Mouse (Mus musculus) embryonic facial prominence, embryonic 12.5 days (tissue): Measurements from ENCODE around the gene Znhit6. TPM values are rescaled to one million over a fixed set of nuclear protein-coding genes. Genes with fewer than 3 reads are reported as not detected.
A peak's percentile ranks its signal among the peaks of the same experiment; 100 is the strongest.

Source experiments
- ATAC-seq: fragments of 200-750 bp; cut with Nextera tagmentation; 2 replicates; pipeline ENCODE4 v1.8.0; 2017; ENCODE audit not compliant: insufficient number of reproducible peaks, insufficient read depth, low FRiP score, low TSS enrichment
- H3K27ac ChIP-seq: fragments of 300-500 bp; sonication (generic); 2 replicates; pipeline ENCODE4 v1.5.1; 2016; ENCODE audit warnings: mild to moderate bottlenecking
- H3K27me3 ChIP-seq: fragments of 300-500 bp; sonication (generic); 2 replicates; pipeline ENCODE4 v1.6.1; 2016; ENCODE audit warnings: mild to moderate bottlenecking, moderate library complexity
- H3K36me3 ChIP-seq: fragments of 300-500 bp; sonication (generic); 2 replicates; pipeline ENCODE4 v1.6.1; 2016; ENCODE audit warnings: mild to moderate bottlenecking
- H3K4me1 ChIP-seq: fragments of 300-500 bp; sonication (generic); 2 replicates; pipeline ENCODE4 v1.6.1; 2016
- H3K4me2 ChIP-seq: fragments of 300-500 bp; sonication (generic); replicated peaks from 2 replicates; pipeline ENCODE4 v1.6.1; 2016; ENCODE audit warnings: mild to moderate bottlenecking, moderate library complexity
- H3K4me3 ChIP-seq: fragments of 300-500 bp; sonication (generic); 2 replicates; pipeline ENCODE4 v1.5.1; 2016; ENCODE audit warnings: mild to moderate bottlenecking
- H3K9ac ChIP-seq: fragments of 300-500 bp; sonication (generic); 2 replicates; pipeline ENCODE4 v1.6.1; 2016; ENCODE audit warnings: mild to moderate bottlenecking, moderate library complexity
- H3K9me3 ChIP-seq: fragments of 300-500 bp; sonication (generic); 2 replicates; pipeline ENCODE4 v1.6.1; 2016; ENCODE audit warnings: mild to moderate bottlenecking, moderate library complexity
- WGBS: fragments of 180-500 bp; shearing (Covaris S2); methylation state at CpG from one replicate; pipeline ENCODE4 v1.1.7; 2016; 5-methylcytosine and 5-hydroxymethylcytosine counted together
- polyA plus RNA-seq: library from polyadenylated mRNA; unstranded; fragments of >200 nt; fragmentation: Nextera tagmentation; extraction: Ambion mirVana; gene quantifications from 2 replicates; pipeline ENCODE4 v1.2.1, GENCODE M21; 2016

The Znhit6 gene
- polyA plus RNA-seq, 1 experiment from 2014 or later, result 53.1 TPM

GRCm38 (mm10) chr3:145628643-145629042, 52.6 kb downstream of the Znhit6 start:
- Histone ChIP-seq H3K4me1 (peaks cover 18% of the 10 kb centered on the region; the same call in 1 of the 2 replicates), H3K9ac (no peak overlapping the region), H3K36me3 (no peaks in the 10 kb centered on the region), H3K4me3 (no peak overlapping the region), H3K9me3 (no peaks in the 10 kb centered on the region), H3K27me3 (no peaks in the 10 kb centered on the region), H3K27ac (no peak overlapping the region), H3K4me2 (no peak overlapping the region)
- WGBS, result 80% methylated on average over 5 of the region's 5 CpGs
- ATAC-seq, result no peak

GRCm38 (mm10) chr3:145632888-145633287, 56.9 kb downstream of the Znhit6 start:
- H3K9me3 ChIP-seq, result no peaks in the 10 kb centered on the region
- H3K36me3 ChIP-seq, result no peaks in the 10 kb centered on the region
- no peak overlapping the region for H3K27ac ChIP-seq
- peaks cover 15% of the 10 kb centered on the region; the same call in 1 of the 2 replicates for H3K4me1 ChIP-seq
- no peak overlapping the region for H3K4me3 ChIP-seq
- 17% methylated on average over 6 of the region's 6 CpGs for WGBS
- H3K27me3 ChIP-seq, result no peaks in the 10 kb centered on the region
- ATAC-seq, result 0 out of 2 replicates have a peak, but pooled peaks have one; percentile 18
- H3K9ac ChIP-seq, result no peak overlapping the region
- H3K4me2 ChIP-seq, result no peak overlapping the region

- no peak overlapping the region for H3K9ac ChIP-seq
- H3K27ac ChIP-seq, result no peak overlapping the region
- 76% methylated on average over 14 of the region's 14 CpGs for WGBS
- peaks cover 15% of the 10 kb centered on the region; the same call in 1 of the 2 replicates for H3K4me1 ChIP-seq
- H3K36me3 ChIP-seq, result no peaks in the 10 kb centered on the region
- H3K4me3 ChIP-seq, result no peak overlapping the region
- H3K27me3 ChIP-seq, result no peaks in the 10 kb centered on the region
- ATAC-seq, result no peak
- H3K9me3 ChIP-seq, result no peaks in the 10 kb centered on the region
- no peak overlapping the region for H3K4me2 ChIP-seq
These were observed 58.2 kb downstream of the Znhit6 start for GRCm38 (mm10) chr3:145634002-145634710.

GRCm38 (mm10) chr3:145640170-145640569, 64.2 kb downstream of the Znhit6 start:
- H3K4me3 ChIP-seq, result no peak overlapping the region
- no peak overlapping the region for H3K9ac ChIP-seq
- no peak for ATAC-seq
- no peaks in the 10 kb centered on the region for H3K36me3 ChIP-seq
- no peak overlapping the region for H3K27ac ChIP-seq
- 0 out of 2 replicates have a peak, but pooled peaks cover 4% of the 10 kb centered on the region for H3K27me3 ChIP-seq
- WGBS, result 81% methylated on average over 4 of the region's 4 CpGs
- no peak overlapping the region for H3K4me2 ChIP-seq
- H3K9me3 ChIP-seq, result no peaks in the 10 kb centered on the region
- 0 out of 2 replicates have a peak, but pooled peaks cover 7% of the 10 kb centered on the region for H3K4me1 ChIP-seq

GRCm38 (mm10) chr3:145640583-145640982, 64.6 kb downstream of the Znhit6 start:
- Histone ChIP-seq H3K4me1 (0 out of 2 replicates have a peak, but pooled peaks cover 7% of the 10 kb centered on the region), H3K27me3 (0 out of 2 replicates have a peak, but pooled peaks cover 4% of the 10 kb centered on the region)

GRCm38 (mm10) chr3:145641036-145641685, 65.2 kb downstream of the Znhit6 start:
- H3K4me1 ChIP-seq, result 0 out of 2 replicates have a peak, but pooled peaks cover 7% of the 10 kb centered on the region
- H3K9ac ChIP-seq, result no peak overlapping the region
- H3K4me2 ChIP-seq, result no peak overlapping the region
- ATAC-seq, result no peak
- H3K27me3 ChIP-seq, result 0 out of 2 replicates have a peak, but pooled peaks cover 4% of the 10 kb centered on the region
- no peaks in the 10 kb centered on the region for H3K9me3 ChIP-seq
- H3K4me3 ChIP-seq, result no peak overlapping the region
- WGBS, result 80% methylated on average over 5 of the region's 5 CpGs
- H3K36me3 ChIP-seq, result no peaks in the 10 kb centered on the region
- no peak overlapping the region for H3K27ac ChIP-seq

More at GRCm38 (mm10) chr3:145640583-145640982, 64.6 kb downstream of the Znhit6 start:
- Histone ChIP-seq H3K9me3 (no peaks in the 10 kb centered on the region), H3K9ac (no peak overlapping the region), H3K36me3 (no peaks in the 10 kb centered on the region), H3K4me3 (no peak overlapping the region), H3K27ac (no peak overlapping the region), H3K4me2 (no peak overlapping the region)
- WGBS, result 77% methylated on average over 4 of the region's 4 CpGs
- ATAC-seq, result no peak

GRCm38 (mm10) chr3:145641878-145642277, 65.9 kb downstream of the Znhit6 start:
- H3K36me3 ChIP-seq, result no peaks in the 10 kb centered on the region
- H3K27ac ChIP-seq, result no peak overlapping the region
- ATAC-seq, result no peak
- 67% methylated on average over 3 of the region's 3 CpGs for WGBS
- H3K4me2 ChIP-seq, result no peak overlapping the region
- H3K9me3 ChIP-seq, result no peaks in the 10 kb centered on the region
- H3K4me3 ChIP-seq, result no peak overlapping the region
- 0 out of 2 replicates have a peak, but pooled peaks cover 4% of the 10 kb centered on the region for H3K27me3 ChIP-seq
- H3K9ac ChIP-seq, result no peak overlapping the region
- 0 out of 2 replicates have a peak, but pooled peaks cover 7% of the 10 kb centered on the region for H3K4me1 ChIP-seq

GRCm38 (mm10) chr3:145642861-145643260, 66.9 kb downstream of the Znhit6 start:
- Histone ChIP-seq H3K9me3 (no peaks in the 10 kb centered on the region), H3K9ac (no peak overlapping the region), H3K4me2 (no peak overlapping the region), H3K27me3 (0 out of 2 replicates have a peak, but pooled peaks cover 4% of the 10 kb centered on the region), H3K27ac (no peak overlapping the region), H3K4me3 (no peak overlapping the region), H3K4me1 (0 out of 2 replicates have a peak, but pooled peaks cover 7% of the 10 kb centered on the region), H3K36me3 (0 out of 2 replicates have a peak, but pooled peaks cover 9% of the 10 kb centered on the region)
- WGBS, result 24% methylated on average over 11 of the region's 11 CpGs
- no peak for ATAC-seq

- Histone ChIP-seq H3K4me1 (peaks cover 11% of the 10 kb centered on the region), H3K27me3 (0 out of 2 replicates have a peak, but pooled peaks cover 4% of the 10 kb centered on the region), H3K27ac (no peak overlapping the region), H3K9ac (no peak overlapping the region), H3K4me2 (no peak overlapping the region), H3K36me3 (0 out of 2 replicates have a peak, but pooled peaks cover 10% of the 10 kb centered on the region), H3K9me3 (no peaks in the 10 kb centered on the region), H3K4me3 (no peak overlapping the region)
- 81% methylated on average over 6 of the region's 6 CpGs for WGBS
- ATAC-seq, result no peak
These were observed 69.5 kb downstream of the Znhit6 start for GRCm38 (mm10) chr3:145645463-145645862.

GRCm38 (mm10) chr3:145646009-145646408, 70.0 kb downstream of the Znhit6 start:
- no peak overlapping the region for H3K27ac ChIP-seq
- WGBS, result 57% methylated on average over 3 of the region's 3 CpGs
- H3K9ac ChIP-seq, result no peak overlapping the region
- 0 out of 2 replicates have a peak, but pooled peaks cover under 1% of the 10 kb centered on the region for H3K27me3 ChIP-seq
- H3K36me3 ChIP-seq, result 0 out of 2 replicates have a peak, but pooled peaks cover 10% of the 10 kb centered on the region
- H3K4me2 ChIP-seq, result no peak overlapping the region
- no peak overlapping the region for H3K4me3 ChIP-seq
- no peaks in the 10 kb centered on the region for H3K9me3 ChIP-seq
- ATAC-seq, result no peak
- H3K4me1 ChIP-seq, result peaks cover 17% of the 10 kb centered on the region

- no peaks in the 10 kb centered on the region for H3K27me3 ChIP-seq
- H3K4me3 ChIP-seq, result no peak overlapping the region
- no peak overlapping the region for H3K27ac ChIP-seq
- H3K4me1 ChIP-seq, result peaks cover 23% of the 10 kb centered on the region
- no peak for ATAC-seq
- no peak overlapping the region for H3K4me2 ChIP-seq
- H3K36me3 ChIP-seq, result 0 out of 2 replicates have a peak, but pooled peaks cover 10% of the 10 kb centered on the region
- WGBS, result 56% methylated on average over 2 of the region's 2 CpGs
- no peaks in the 10 kb centered on the region for H3K9me3 ChIP-seq
- no peak overlapping the region for H3K9ac ChIP-seq
These were observed 70.7 kb downstream of the Znhit6 start for GRCm38 (mm10) chr3:145646666-145647065.
